Mouse (Mus musculus): ENCODE results near the gene Pla2g15.

DNA sequence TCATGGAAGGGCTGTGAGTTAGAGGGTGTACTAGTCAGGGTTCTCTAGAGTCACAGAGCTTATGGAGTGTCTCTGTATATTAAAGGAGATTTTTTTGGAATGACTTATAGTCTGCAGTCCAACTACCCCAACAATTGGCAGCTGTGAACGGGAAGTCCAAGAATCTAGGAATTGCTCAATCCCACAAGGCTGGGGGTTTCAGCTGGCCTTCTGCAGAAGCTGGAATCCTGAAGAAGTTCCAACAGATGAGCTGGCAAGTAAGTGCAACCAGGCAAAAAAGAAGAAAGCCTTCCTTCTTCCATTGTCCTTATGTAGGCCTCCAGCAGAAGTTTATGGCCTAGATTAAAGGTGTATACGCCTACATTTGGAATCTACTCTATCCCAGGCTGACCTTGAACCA, 4.9 kb upstream of the Pla2g15 start:
- no peak for TF ChIP-seq POLR2A (IDR thresholded peaks at IDR 0.05; ENCODE audit: insufficient read depth, low read depth, low read length)
- no peak for TF ChIP-seq CTCF (IDR thresholded peaks at IDR 0.05; ENCODE audit: insufficient read depth, low read depth, low read length)

Data from olfactory bulb, adult 2 months (tissue).